Mouse (Mus musculus) embryo, embryonic 10 days (tissue): ENCODE measurements at regions not wholly inside any gene's neighbourhood (a gene's known extent, or its start where the extent isn't known, plus 50 kb on each side); places are given as distances from the start of the nearest gene placed in this dataset.

Experiments used
- DNase-seq: peaks from one replicate; pipeline ENCODE4 v3.0.0-alpha.2; 2015; ENCODE audit warnings: low spot score

DNA sequence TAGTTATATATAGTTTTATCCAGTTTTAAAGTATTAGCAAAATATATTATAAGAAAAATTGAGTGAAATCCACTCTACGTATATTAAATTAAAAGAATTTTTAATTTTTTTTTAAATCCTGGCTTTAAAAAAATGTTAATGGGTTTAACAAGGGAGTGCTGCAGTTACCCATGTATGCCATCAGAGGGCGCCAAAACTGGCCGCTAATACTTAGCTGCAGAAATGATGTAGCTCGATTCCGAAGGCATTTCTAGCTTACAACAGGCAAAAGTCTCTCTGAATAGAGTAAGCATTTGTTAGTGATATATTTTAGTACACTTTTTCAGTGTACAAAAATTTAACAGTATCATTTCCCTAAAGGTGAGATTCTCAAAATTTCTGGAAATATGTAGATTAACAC lies 73.1 kb downstream of the Olfr444 start:
- DNase-seq, result peak; percentile 69
